18 mouse cellular contexts compared by ENCODE assay signal in the genomic region with DNA sequence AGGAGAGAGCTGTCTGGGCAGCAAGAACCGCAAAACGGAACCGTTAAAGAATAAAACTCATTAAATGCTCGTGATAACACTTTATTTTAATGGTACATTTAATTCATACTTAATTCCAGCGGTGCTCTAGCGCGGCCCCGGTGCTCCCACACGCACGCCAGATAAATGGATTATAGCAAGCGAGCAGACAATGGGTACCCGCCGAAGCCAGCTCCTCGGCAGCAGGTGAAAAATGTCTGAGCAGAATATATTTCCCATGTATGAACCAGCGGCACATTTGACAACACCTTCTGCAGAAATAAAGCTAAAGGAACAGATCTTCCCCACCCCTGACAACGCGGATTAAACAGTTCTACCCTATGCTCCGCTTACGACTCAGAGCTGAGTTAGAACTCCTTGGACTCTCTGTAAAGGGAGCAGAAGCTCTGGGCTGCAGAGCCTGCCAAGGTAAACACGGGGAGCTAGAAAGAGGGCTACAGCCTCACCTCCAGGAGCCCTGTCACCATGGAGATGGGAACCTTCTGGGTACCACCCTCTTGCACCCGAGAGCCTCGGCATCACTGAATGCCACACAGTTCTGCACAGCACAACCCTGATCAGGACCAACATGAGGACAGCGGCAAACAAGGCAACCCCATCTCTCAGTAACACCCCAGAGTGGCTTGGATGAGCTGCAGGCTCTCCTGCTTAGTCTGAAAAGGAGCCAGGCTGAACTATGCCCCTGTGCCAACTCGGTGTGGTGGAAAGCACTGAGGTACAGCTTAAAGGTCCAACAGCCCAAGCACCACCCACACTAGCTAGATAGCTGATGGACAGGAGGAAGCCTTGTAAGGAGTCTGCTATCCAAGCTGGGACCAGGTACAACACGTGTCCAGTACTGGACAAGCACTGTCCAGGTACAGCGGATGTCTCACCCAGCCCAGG.
DNase-seq lines count a peak whose midpoint lies in the region; ATAC-seq and TF ChIP-seq lines count a peak whose summit lies in the region.
"Had no signal": no experiment of that assay in that cellular context is flagged by ENCODE, and none has a peak within 500 bp of the region (broad histone marks: within the 10 kb centered on the region; RNA-seq: fewer than 3 reads in every experiment).

No protein-coding gene starts in this region.

- H3K36me3 ChIP-seq in heart, embryonic 11.5 days (ENCODE audit: control insufficient read depth, insufficient read depth, low read length), result no peaks in the 10 kb centered on the region
- H3K36me3 ChIP-seq in midbrain, postnatal 0 days (ENCODE audit: insufficient read depth, low read length), result no peaks in the 10 kb centered on the region
- H3K36me3 ChIP-seq: embryonic facial prominence, embryonic 12.5 days; G1E; liver, embryonic 13.5 days; neural tube, embryonic 12.5 days had no signal

- H3K27ac ChIP-seq in heart, embryonic 11.5 days (ENCODE audit: low read depth, low read length), result no peak overlapping the region
- peak overlapping the region; percentile 51 for H3K27ac ChIP-seq in midbrain, postnatal 0 days (ENCODE audit: low read depth, low read length)
- H3K27ac ChIP-seq: embryonic facial prominence, embryonic 12.5 days; kidney, postnatal 0 days; liver, embryonic 13.5 days; neural tube, embryonic 12.5 days had no signal

- TF ChIP-seq CTCF in midbrain, postnatal 0 days (IDR thresholded peaks at IDR 0.05), result no peak

- H3K4me2 ChIP-seq in heart, embryonic 11.5 days, result no peak overlapping the region
- H3K4me2 ChIP-seq in midbrain, postnatal 0 days (ENCODE audit: low read depth, low read length, poor library complexity, severe bottlenecking), result no peak overlapping the region
- H3K4me2 ChIP-seq: embryonic facial prominence, embryonic 12.5 days; liver, embryonic 13.5 days; neural tube, embryonic 12.5 days had no signal

- no peak for DNase-seq in heart, postnatal 36 days
- DNase-seq in cerebellum, adult 18-20 months, result peak; percentile 52 to 68
- peak; percentile 45 to 57 for DNase-seq in cerebellum, postnatal 36 days
- DNase-seq in midbrain, postnatal 0 days (ENCODE audit: low spot score), result no peak
- DNase-seq in urinary bladder, postnatal 14 days (ENCODE audit: low spot score), result no peak
- no peak for DNase-seq in retina, postnatal 1 day
- DNase-seq: adrenal gland, postnatal 14 days; left cerebral cortex, postnatal 4 days; liver, embryonic 13.5 days; thymus, postnatal 4 days had no signal

- ATAC-seq in heart, embryonic 11.5 days (replicated peaks; ENCODE audit: insufficient number of reproducible peaks, low FRiP score, low TSS enrichment), result 0 out of 2 replicates have a peak, but pooled peaks have one; percentile 31
- no peak for ATAC-seq in midbrain, postnatal 0 days (ENCODE audit: low FRiP score)
- ATAC-seq: inflammation-experienced regulatory T-cells, adult 6 months; lung, postnatal 0 days had no signal

- WGBS in heart, embryonic 11.5 days (ENCODE audit: insufficient replicate concordance), result 82% methylated on average over 26 of the region's 26 CpGs
- 35% methylated on average over 26 of the region's 26 CpGs for WGBS in midbrain, postnatal 0 days

- H3K9ac ChIP-seq in heart, embryonic 11.5 days (ENCODE audit: low read depth, low read length), result no peak overlapping the region
- H3K9ac ChIP-seq in midbrain, postnatal 0 days (replicated peaks; ENCODE audit: low read length, poor library complexity, severe bottlenecking), result no peak overlapping the region
- H3K9ac ChIP-seq: embryonic facial prominence, embryonic 12.5 days; liver, embryonic 13.5 days; neural tube, embryonic 12.5 days had no signal

- intact Hi-C loops in heart, postnatal 36 days (cut with DNase I), result no loop called here

- no peaks in the 10 kb centered on the region for H3K9me3 ChIP-seq in heart, embryonic 11.5 days (replicated peaks; ENCODE audit: control insufficient read depth, low read length)
- no peaks in the 10 kb centered on the region for H3K9me3 ChIP-seq in midbrain, postnatal 0 days (ENCODE audit: low read length)
- H3K9me3 ChIP-seq: embryonic facial prominence, embryonic 12.5 days; liver, embryonic 13.5 days; megakaryocyte, embryonic 14.5 days; neural tube, embryonic 12.5 days had no signal

- H3K4me3 ChIP-seq in heart, embryonic 11.5 days (ENCODE audit: low read depth, low read length), result no peak overlapping the region
- H3K4me3 ChIP-seq in midbrain, postnatal 0 days (ENCODE audit: low read depth, low read length), result no peak overlapping the region
- H3K4me3 ChIP-seq: embryonic facial prominence, embryonic 12.5 days; liver, embryonic 13.5 days; megakaryocyte, embryonic 14.5 days; neural tube, embryonic 12.5 days had no signal

- H3K4me1 ChIP-seq in heart, embryonic 11.5 days (ENCODE audit: control insufficient read depth, insufficient read depth, low read length), result no peaks in the 10 kb centered on the region
- peaks cover 24% of the 10 kb centered on the region for H3K4me1 ChIP-seq in midbrain, postnatal 0 days (ENCODE audit: insufficient read depth, low read length)
- H3K4me1 ChIP-seq: embryonic facial prominence, embryonic 12.5 days; liver, embryonic 13.5 days; megakaryocyte, embryonic 14.5 days had no signal

- peaks cover 6% of the 10 kb centered on the region; the same call in 1 of the 2 replicates for H3K27me3 ChIP-seq in heart, embryonic 11.5 days (ENCODE audit: control insufficient read depth, insufficient read depth, low read length)
- H3K27me3 ChIP-seq in midbrain, postnatal 0 days (ENCODE audit: insufficient read depth, low read length), result no peaks in the 10 kb centered on the region
- H3K27me3 ChIP-seq: embryonic facial prominence, embryonic 12.5 days; liver, embryonic 13.5 days; neural tube, embryonic 12.5 days had no signal

Comparison
In these comparisons a context has a peak if more than half of its experiments do, and no peak if none do; other contexts are left out.
1. DNase-seq: peak in cerebellum, adult 18-20 months (2 of 2) and cerebellum, postnatal 36 days (2 of 2); none in heart, postnatal 36 days (0 of 2), midbrain, postnatal 0 days (single experiment), urinary bladder, postnatal 14 days (single experiment) and retina, postnatal 1 day (single experiment).